24 mouse cellular contexts compared by ENCODE assay signal in the genomic region with DNA sequence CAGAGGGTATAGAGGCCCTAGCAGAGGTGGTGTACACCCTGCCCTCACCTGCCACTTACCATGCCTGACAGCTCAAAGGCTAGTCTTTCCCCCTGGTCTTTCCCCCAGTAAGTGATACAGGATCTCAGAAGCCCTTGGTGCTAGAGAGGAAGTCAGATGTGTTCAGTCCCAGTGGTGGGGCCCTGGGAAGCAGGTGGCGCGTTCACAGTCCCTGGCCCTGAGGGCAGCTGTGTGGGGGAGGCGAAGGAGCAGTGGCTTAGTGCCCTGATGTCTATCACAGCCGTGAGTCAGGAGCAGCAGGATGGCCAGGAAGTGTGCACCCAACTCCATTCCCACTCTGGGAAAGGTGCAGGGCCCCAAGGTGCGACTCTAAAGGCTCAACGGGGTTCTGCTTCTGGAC. TPM values are rescaled to one million over a fixed set of nuclear protein-coding genes. Genes with fewer than 3 reads are reported as not detected.
A peak's percentile ranks its signal among the peaks of the same experiment; 100 is the strongest.
DNase-seq lines count a peak whose midpoint lies in the region; ATAC-seq and TF ChIP-seq lines count a peak whose summit lies in the region.
"Had no signal": no experiment of that assay in that cellular context is flagged by ENCODE, and none has a peak within 500 bp of the region (broad histone marks: within the 10 kb centered on the region; RNA-seq: fewer than 3 reads in every experiment).

No protein-coding gene starts in this region.

- H3K9ac ChIP-seq in embryonic facial prominence, embryonic 13.5 days = peak overlapping the region; percentile 21; the same call in 1 of the 2 replicates
- H3K9ac ChIP-seq in kidney, embryonic 16.5 days (replicated peaks; ENCODE audit: low read length) = no peak overlapping the region
- no peak overlapping the region for H3K9ac ChIP-seq in embryonic facial prominence, embryonic 15.5 days
- no peak overlapping the region for H3K9ac ChIP-seq in intestine, postnatal 0 days (ENCODE audit: low read depth, low read length)
- H3K9ac ChIP-seq: embryonic facial prominence, embryonic 12.5 days; forebrain, embryonic 15.5 days; heart, embryonic 12.5 days; hindbrain, embryonic 15.5 days had no signal

- 77% methylated on average over 6 of the region's 6 CpGs for WGBS in embryonic facial prominence, embryonic 13.5 days
- WGBS in embryonic facial prominence, embryonic 10.5 days = 83% methylated on average over 6 of the region's 6 CpGs
- WGBS in kidney, embryonic 16.5 days = 57% methylated on average over 6 of the region's 6 CpGs
- WGBS in embryonic facial prominence, embryonic 15.5 days = 79% methylated on average over 6 of the region's 6 CpGs
- 59% methylated on average over 6 of the region's 6 CpGs for WGBS in intestine, postnatal 0 days

- no peak overlapping the region for H3K4me3 ChIP-seq in embryonic facial prominence, embryonic 13.5 days
- H3K4me3 ChIP-seq in embryonic facial prominence, embryonic 10.5 days = no peak overlapping the region
- H3K4me3 ChIP-seq in kidney, embryonic 16.5 days (ENCODE audit: low read length) = no peak overlapping the region
- H3K4me3 ChIP-seq in embryonic facial prominence, embryonic 15.5 days (replicated peaks) = no peak overlapping the region
- H3K4me3 ChIP-seq in intestine, postnatal 0 days (ENCODE audit: low read depth, low read length) = no peak overlapping the region
- H3K4me3 ChIP-seq: embryonic facial prominence, embryonic 12.5 days; erythroblast, embryonic 14.5 days; forebrain, embryonic 10.5 days; forebrain, embryonic 15.5 days; heart, embryonic 12.5 days; hindbrain, embryonic 15.5 days had no signal

- H3K36me3 ChIP-seq in embryonic facial prominence, embryonic 13.5 days = peaks cover 46% of the 10 kb centered on the region
- peaks cover 73% of the 10 kb centered on the region for H3K36me3 ChIP-seq in embryonic facial prominence, embryonic 10.5 days (replicated peaks)
- peaks cover 13% of the 10 kb centered on the region for H3K36me3 ChIP-seq in kidney, embryonic 16.5 days (ENCODE audit: insufficient read depth, low read length)
- peaks cover 24% of the 10 kb centered on the region for H3K36me3 ChIP-seq in embryonic facial prominence, embryonic 15.5 days
- H3K36me3 ChIP-seq in intestine, postnatal 0 days (ENCODE audit: control insufficient read depth, insufficient read depth) = peaks cover 26% of the 10 kb centered on the region

- 0 out of 2 replicates have a peak overlapping the region, but pooled peaks have one; percentile 9 for H3K27ac ChIP-seq in embryonic facial prominence, embryonic 13.5 days
- H3K27ac ChIP-seq in embryonic facial prominence, embryonic 10.5 days (replicated peaks) = no peak overlapping the region
- H3K27ac ChIP-seq in kidney, embryonic 16.5 days (ENCODE audit: low read length) = peak overlapping the region; percentile 57
- H3K27ac ChIP-seq in embryonic facial prominence, embryonic 15.5 days (replicated peaks) = 0 out of 2 replicates have a peak overlapping the region, but pooled peaks have one; percentile 77
- peak overlapping the region; percentile 46; the same call in 1 of the 2 replicates for H3K27ac ChIP-seq in intestine, postnatal 0 days (ENCODE audit: low read depth, low read length)
- H3K27ac ChIP-seq: embryonic facial prominence, embryonic 12.5 days; forebrain, embryonic 10.5 days; forebrain, embryonic 15.5 days; hindbrain, embryonic 15.5 days had no signal

- no peak for TF ChIP-seq CTCF in intestine, postnatal 0 days (IDR thresholded peaks at IDR 0.05; ENCODE audit: low read depth)

- DNase-seq in embryonic facial prominence, embryonic 10.5 days (ENCODE audit: low spot score) = no peak
- DNase-seq in kidney, adult 8-10 months = no peak
- no peak for DNase-seq in heart, adult 18-20 months
- no peak for DNase-seq in urinary bladder, postnatal 25 days (ENCODE audit: low spot score)
- DNase-seq: adrenal gland, adult 8-10 months; adrenal gland, postnatal 36 days; B cell, adult 2 months; cerebellum, adult 8-10 months; cerebellum, postnatal 14 days; embryo, embryonic 11 days; gastrocnemius, postnatal 10 days; heart, postnatal 36 days had no signal

- H3K27me3 ChIP-seq in embryonic facial prominence, embryonic 13.5 days = no peaks in the 10 kb centered on the region
- H3K27me3 ChIP-seq in embryonic facial prominence, embryonic 10.5 days (replicated peaks; ENCODE audit: low read depth, poor library complexity, severe bottlenecking) = no peaks in the 10 kb centered on the region
- no peaks in the 10 kb centered on the region for H3K27me3 ChIP-seq in kidney, embryonic 16.5 days (ENCODE audit: insufficient read depth, low read length)
- H3K27me3 ChIP-seq in embryonic facial prominence, embryonic 15.5 days = no peaks in the 10 kb centered on the region
- no peaks in the 10 kb centered on the region for H3K27me3 ChIP-seq in intestine, postnatal 0 days (replicated peaks; ENCODE audit: control insufficient read depth, insufficient read depth, low read length)
- H3K27me3 ChIP-seq: embryonic facial prominence, embryonic 12.5 days; forebrain, embryonic 15.5 days; heart, embryonic 12.5 days; hindbrain, embryonic 15.5 days had no signal

- H3K9me3 ChIP-seq in embryonic facial prominence, embryonic 13.5 days = no peaks in the 10 kb centered on the region
- H3K9me3 ChIP-seq in embryonic facial prominence, embryonic 10.5 days = no peaks in the 10 kb centered on the region
- no peaks in the 10 kb centered on the region for H3K9me3 ChIP-seq in kidney, embryonic 16.5 days (ENCODE audit: low read length)
- H3K9me3 ChIP-seq in embryonic facial prominence, embryonic 15.5 days (replicated peaks) = no peaks in the 10 kb centered on the region
- H3K9me3 ChIP-seq in intestine, postnatal 0 days (ENCODE audit: control insufficient read depth) = no peaks in the 10 kb centered on the region
- H3K9me3 ChIP-seq: embryonic facial prominence, embryonic 12.5 days; forebrain, embryonic 10.5 days; forebrain, embryonic 15.5 days; G1E; heart, embryonic 12.5 days; hindbrain, embryonic 15.5 days had no signal

- no peak overlapping the region for H3K4me2 ChIP-seq in embryonic facial prominence, embryonic 13.5 days
- H3K4me2 ChIP-seq in kidney, embryonic 16.5 days (replicated peaks; ENCODE audit: low read depth, low read length) = no peak overlapping the region
- H3K4me2 ChIP-seq in embryonic facial prominence, embryonic 15.5 days (replicated peaks) = no peak overlapping the region
- H3K4me2 ChIP-seq in intestine, postnatal 0 days (replicated peaks; ENCODE audit: low read depth) = no peak overlapping the region
- H3K4me2 ChIP-seq: embryonic facial prominence, embryonic 12.5 days; forebrain, embryonic 15.5 days; heart, embryonic 12.5 days; hindbrain, embryonic 15.5 days had no signal

- H3K4me1 ChIP-seq in embryonic facial prominence, embryonic 13.5 days = peaks cover 16% of the 10 kb centered on the region
- H3K4me1 ChIP-seq in embryonic facial prominence, embryonic 10.5 days = peaks cover 6% of the 10 kb centered on the region
- peaks cover 14% of the 10 kb centered on the region; the same call in 1 of the 2 replicates for H3K4me1 ChIP-seq in kidney, embryonic 16.5 days (ENCODE audit: insufficient read depth, low read length)
- H3K4me1 ChIP-seq in embryonic facial prominence, embryonic 15.5 days = peaks cover 16% of the 10 kb centered on the region
- peaks cover 13% of the 10 kb centered on the region for H3K4me1 ChIP-seq in intestine, postnatal 0 days (replicated peaks; ENCODE audit: control insufficient read depth, insufficient read depth, low read length)
- H3K4me1 ChIP-seq: forebrain, embryonic 15.5 days; hindbrain, embryonic 15.5 days had no signal

- no peak for ATAC-seq in embryonic facial prominence, embryonic 13.5 days (ENCODE audit: insufficient number of reproducible peaks, insufficient read depth, low FRiP score, low TSS enrichment, low read depth)
- peak; percentile 50; the same call in 1 of the 2 replicates for ATAC-seq in kidney, embryonic 16.5 days (ENCODE audit: low FRiP score, low TSS enrichment)
- ATAC-seq in embryonic facial prominence, embryonic 15.5 days (ENCODE audit: insufficient number of reproducible peaks, low FRiP score, low TSS enrichment, low read depth) = no peak
- ATAC-seq in intestine, postnatal 0 days = peak; percentile 49
- ATAC-seq: CD4-positive, CD25-positive, alpha-beta regulatory T cell, adult 4 months; forebrain, embryonic 15.5 days had no signal

RNA-seq across cellular contexts. Expression of gene Anpep, which starts 19.2 kb away (rescaled TPM):
- polyA plus RNA-seq in embryonic facial prominence, embryonic 13.5 days (2015; fragmentation: Nextera tagmentation; extraction: Ambion mirVana) = 10.0 and 26.8 TPM in 2 replicates
- 5.4 and 6.9 TPM in 2 replicates for polyA plus RNA-seq in embryonic facial prominence, embryonic 10.5 days (2016; fragmentation: Nextera tagmentation; extraction: Ambion mirVana)
- 163 and 164 TPM in 2 replicates for polyA plus RNA-seq in kidney, embryonic 16.5 days (2015; fragmentation: Nextera tagmentation; extraction: Ambion mirVana)
- polyA plus RNA-seq in embryonic facial prominence, embryonic 15.5 days (2015; fragmentation: Nextera tagmentation; extraction: Ambion mirVana) = 24.9 and 31.1 TPM in 2 replicates
- 476 and 488 TPM in 2 replicates for polyA plus RNA-seq in intestine, postnatal 0 days (2015; fragmentation: Nextera tagmentation; extraction: Ambion mirVana)
- 10 to 100 TPM; 10.5 to 13.0 TPM for total RNA-seq in heart, adult 18-20 months (2021)
- polyA plus RNA-seq: G1E had no signal

RNA-seq across cellular contexts. Expression of gene Ap3s2, which starts 40.4 kb away (rescaled TPM):
- 29.9 and 32.8 TPM in 2 replicates for polyA plus RNA-seq in embryonic facial prominence, embryonic 13.5 days (2015; fragmentation: Nextera tagmentation; extraction: Ambion mirVana)
- polyA plus RNA-seq in embryonic facial prominence, embryonic 10.5 days (2016; fragmentation: Nextera tagmentation; extraction: Ambion mirVana) = 48.9 and 49.4 TPM in 2 replicates
- polyA plus RNA-seq in kidney, embryonic 16.5 days (2015; fragmentation: Nextera tagmentation; extraction: Ambion mirVana) = 32.1 and 36.5 TPM in 2 replicates
- polyA plus RNA-seq in embryonic facial prominence, embryonic 15.5 days (2015; fragmentation: Nextera tagmentation; extraction: Ambion mirVana) = 23.9 and 30.4 TPM in 2 replicates
- 21.2 and 21.3 TPM in 2 replicates for polyA plus RNA-seq in intestine, postnatal 0 days (2015; fragmentation: Nextera tagmentation; extraction: Ambion mirVana)
- total RNA-seq in heart, adult 18-20 months (2021) = 10 to 100 TPM; 24.7 to 25.7 TPM

RNA-seq across cellular contexts. Expression of gene Arpin, which starts 55.1 kb away (rescaled TPM):
- 24.2 and 25.6 TPM in 2 replicates for polyA plus RNA-seq in embryonic facial prominence, embryonic 13.5 days (2015; fragmentation: Nextera tagmentation; extraction: Ambion mirVana)
- polyA plus RNA-seq in embryonic facial prominence, embryonic 10.5 days (2016; fragmentation: Nextera tagmentation; extraction: Ambion mirVana) = 18.4 and 19.3 TPM in 2 replicates
- polyA plus RNA-seq in kidney, embryonic 16.5 days (2015; fragmentation: Nextera tagmentation; extraction: Ambion mirVana) = 33.8 and 35.7 TPM in 2 replicates
- 27.2 and 27.5 TPM in 2 replicates for polyA plus RNA-seq in embryonic facial prominence, embryonic 15.5 days (2015; fragmentation: Nextera tagmentation; extraction: Ambion mirVana)
- polyA plus RNA-seq in intestine, postnatal 0 days (2015; fragmentation: Nextera tagmentation; extraction: Ambion mirVana) = 36.1 and 37.5 TPM in 2 replicates
- total RNA-seq in heart, adult 18-20 months (2021) = 10 to 100 TPM in 1 of 2 experiments, 1 to 10 TPM in 1; 9.7 to 10.6 TPM
- total RNA-seq: G1E had no signal
- polyA plus RNA-seq: CD4-positive, CD25-positive, alpha-beta regulatory T cell, adult 4 months; erythroblast, embryonic 14.5 days; G1E had no signal

Comparison
In these comparisons a context has a peak if more than half of its experiments do, and no peak if none do; other contexts are left out.
1. ATAC-seq: peak in kidney, embryonic 16.5 days (single experiment) and intestine, postnatal 0 days (single experiment); none in embryonic facial prominence, embryonic 13.5 days (single experiment) and embryonic facial prominence, embryonic 15.5 days (single experiment).